Mouse (Mus musculus) lung, postnatal 0 days (tissue): ENCODE measurements around the gene Zfp507.

Experiments used
- CTCF ChIP-seq: IDR thresholded peaks from 2 replicates; pipeline ENCODE4 v1.5.1; 2016; ENCODE audit warnings: antibody characterized with exemption, mild to moderate bottlenecking
- EP300 ChIP-seq: IDR thresholded peaks from 2 replicates; pipeline ENCODE4 v1.6.1; 2016; ENCODE audit warnings: antibody characterized with exemption, mild to moderate bottlenecking, control low read depth

DNA sequence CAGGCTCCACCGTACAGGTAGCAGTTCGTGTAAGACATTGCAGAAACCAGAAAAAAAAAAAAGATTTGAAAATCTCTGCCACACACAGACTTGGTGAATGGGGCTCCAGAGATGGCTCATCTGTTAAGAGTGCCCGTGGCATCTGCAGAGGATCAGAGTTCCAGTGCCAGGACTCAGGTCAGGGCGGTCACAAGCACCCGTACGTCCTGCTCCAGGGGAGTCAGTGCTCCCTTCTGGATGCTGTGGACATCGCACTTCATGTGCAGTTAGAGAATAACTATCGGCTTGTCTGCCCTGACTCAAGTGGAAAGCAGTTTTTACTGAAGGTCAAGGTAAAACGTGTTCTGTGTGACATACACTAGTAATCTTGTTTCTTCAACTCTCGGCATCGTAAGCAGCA, 38.3 kb downstream of the Zfp507 start:
- TF ChIP-seq EP300 (no peak), CTCF (no peak)
